Mouse (Mus musculus) 416B (cell line): ENCODE measurements around the gene March6.
A peak's percentile ranks its signal among the peaks of the same experiment; 100 is the strongest.

ENCODE experiments used
- DNase-seq: peaks from one replicate; pipeline ENCODE4 v3.0.0; 2011; ENCODE audit warnings: low read depth

The March6 gene

DNA sequence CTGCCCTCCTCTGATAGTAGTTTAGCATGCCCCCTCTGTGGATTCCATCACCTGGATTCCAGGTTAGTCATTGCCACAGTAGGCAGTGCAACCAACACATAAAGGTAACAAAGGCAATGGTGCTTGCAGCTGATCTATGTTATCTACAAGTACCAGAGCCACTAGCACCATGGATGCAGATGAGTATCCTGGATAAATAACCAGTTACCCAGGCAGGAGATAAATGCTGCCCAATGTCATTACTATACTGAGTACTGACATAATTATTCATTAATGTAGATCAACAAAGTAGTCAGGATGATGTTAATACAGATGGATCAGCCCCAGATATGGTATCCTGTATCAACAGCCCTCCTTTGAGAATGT is 19.5 kb downstream of the March6 start:
- no peak for DNase-seq

DNA sequence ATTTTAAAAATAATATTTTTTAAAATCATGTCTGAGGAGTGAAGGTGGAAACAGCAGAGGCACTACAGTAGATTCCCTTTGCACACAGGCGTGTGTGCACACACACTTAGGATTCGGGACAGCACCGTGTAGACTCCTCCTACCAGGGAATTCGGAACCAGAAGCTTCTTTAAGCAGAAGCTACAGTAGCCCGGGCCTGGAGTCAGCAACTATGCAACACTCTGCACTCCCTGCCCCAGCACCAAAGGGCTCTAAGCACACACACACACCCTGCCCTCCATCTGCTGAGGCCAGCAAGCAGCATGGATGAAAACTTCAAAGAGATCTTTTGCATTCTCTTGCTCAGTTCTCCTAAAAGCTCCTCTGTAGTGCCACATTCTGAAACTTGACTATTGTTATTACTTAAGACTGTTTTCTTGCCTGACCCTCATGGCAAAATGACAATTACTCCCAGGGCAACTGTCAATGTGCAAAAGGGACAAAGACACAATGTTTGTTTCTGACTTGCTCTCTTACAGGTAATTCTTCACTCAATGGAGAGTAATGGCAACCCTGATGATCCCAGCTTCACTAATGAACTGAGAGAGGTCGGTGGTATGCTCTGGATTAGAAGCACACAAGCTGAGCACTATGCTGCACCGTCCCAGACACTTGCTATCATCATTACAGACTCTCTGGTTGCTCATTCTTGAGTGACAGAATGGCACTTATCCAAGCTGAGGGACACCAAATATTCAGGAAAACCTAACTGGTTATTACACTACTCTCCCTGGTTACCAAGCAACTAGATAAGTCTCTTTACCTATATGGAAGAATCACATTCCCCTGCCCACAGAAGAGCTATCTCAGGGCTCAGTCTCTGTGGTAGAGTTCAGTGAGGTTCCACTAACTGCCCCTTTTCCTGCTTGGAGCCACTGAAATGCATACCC is 20.1 kb downstream of the March6 start:
- no peak for DNase-seq

DNA sequence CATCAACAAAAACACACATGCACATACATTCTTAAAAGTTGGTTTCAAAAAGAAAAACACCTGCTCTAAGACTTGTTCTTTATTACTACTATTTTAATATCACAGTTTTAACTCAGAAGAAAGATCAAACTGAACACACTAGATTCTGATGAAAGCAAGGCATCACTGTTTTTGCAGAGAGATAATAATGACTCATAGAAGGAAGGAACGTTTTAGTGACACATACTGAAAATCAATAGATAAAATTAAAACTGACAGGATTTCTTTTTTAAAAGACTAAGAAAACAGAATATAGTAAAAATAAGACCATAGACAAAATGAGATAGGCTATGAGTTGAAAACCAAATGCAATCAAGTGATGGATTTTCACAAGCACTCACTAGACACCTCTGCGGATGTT is 25.8 kb downstream of the March6 start:
- no peak for DNase-seq

DNA sequence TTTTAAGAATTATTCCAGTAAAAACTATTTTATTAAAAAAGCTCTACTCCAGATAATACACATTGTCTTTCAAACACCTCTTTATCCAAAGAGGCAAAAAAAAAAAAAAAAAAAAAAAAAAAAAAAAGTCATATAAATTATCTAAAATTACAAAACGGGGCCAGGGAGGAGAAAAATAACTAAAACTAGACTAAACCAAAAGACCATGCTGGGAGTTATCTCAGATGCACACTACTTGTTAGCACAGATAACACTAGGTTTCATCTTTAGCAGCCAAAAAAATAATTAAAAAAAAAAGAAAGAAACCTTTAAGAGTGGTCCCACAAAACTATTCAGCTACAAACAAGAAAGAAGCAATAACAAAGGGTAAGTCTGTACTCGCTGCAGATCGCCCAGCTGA is 27.4 kb downstream of the March6 start:
- DNase-seq: no peak

DNA sequence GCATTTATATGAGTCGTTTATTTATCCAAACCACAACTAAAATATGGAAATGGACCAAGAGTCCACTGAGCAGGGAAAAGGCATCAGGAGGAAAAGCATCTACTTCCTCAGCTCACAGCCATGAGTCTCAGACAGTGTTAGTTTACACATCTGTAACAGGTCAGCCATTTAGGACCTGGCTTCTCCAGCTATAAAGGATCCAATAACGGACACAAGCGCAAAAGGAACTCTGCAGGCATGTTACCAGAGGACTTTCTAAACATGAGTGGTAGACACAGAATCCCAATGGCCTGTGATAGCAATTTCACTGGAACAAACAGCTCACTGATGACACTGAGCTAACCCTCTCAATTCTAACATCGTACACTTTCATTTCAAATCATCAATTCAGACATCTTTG is 27.9 kb downstream of the March6 start:
- no peak for DNase-seq

DNA sequence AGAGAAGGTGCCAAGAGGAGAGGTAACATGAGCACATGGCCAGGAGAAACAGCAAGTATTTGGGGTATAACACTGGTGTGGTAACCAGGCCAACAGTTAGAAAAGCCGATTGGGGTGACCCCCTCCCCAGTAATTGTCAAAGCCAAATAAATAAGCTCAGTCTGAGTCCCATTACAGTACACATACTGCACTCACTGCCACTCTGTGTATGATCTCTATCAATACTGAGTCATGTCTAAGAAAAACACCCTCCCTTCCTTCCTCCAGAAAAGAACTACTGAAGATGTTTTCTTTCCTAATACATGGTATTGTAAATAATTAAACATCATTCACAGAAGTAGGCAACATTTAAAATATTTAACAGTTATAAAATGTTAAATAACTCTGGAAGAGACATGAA is 28.5 kb downstream of the March6 start:
- DNase-seq: peak; percentile 47

DNA sequence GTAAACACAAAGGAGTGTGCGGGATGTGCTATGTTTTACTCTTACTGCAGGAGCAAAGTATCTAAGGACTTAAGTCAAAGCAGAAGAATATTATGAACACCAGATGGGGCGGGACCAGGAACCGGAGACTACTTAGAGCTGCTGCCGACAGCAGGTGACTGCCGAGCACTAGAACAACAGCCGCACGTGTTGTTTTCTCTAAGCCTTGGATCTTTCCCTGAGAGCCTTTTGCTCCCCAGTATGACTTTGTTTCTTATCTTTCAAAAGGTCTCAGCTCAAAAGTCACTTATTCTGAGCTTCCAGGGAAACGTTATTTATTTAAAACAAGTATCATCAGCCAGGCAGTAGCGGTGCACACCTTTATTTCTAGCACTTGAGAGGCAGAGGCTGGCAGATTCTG is 36.0 kb downstream of the March6 start:
- DNase-seq: no peak

DNA sequence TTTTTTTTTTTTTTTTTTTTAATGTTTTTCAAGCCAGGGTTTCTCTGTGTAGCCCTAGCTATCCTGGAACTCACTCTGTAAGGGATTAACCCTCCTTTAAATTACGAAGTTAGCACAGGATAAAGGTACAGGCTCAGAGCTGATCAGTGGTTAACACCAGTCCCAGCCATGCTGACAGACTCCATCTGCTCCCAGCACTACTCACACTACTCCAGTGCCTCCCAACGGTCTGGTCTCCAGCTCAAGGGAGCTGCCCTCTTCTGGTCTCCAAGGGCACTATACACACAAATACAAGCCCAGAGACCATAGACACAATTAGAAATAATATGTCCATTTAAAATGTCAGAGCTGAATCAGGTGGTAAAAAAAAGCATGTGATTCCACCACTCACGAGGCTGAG is 36.5 kb downstream of the March6 start:
- no peak for DNase-seq

DNA sequence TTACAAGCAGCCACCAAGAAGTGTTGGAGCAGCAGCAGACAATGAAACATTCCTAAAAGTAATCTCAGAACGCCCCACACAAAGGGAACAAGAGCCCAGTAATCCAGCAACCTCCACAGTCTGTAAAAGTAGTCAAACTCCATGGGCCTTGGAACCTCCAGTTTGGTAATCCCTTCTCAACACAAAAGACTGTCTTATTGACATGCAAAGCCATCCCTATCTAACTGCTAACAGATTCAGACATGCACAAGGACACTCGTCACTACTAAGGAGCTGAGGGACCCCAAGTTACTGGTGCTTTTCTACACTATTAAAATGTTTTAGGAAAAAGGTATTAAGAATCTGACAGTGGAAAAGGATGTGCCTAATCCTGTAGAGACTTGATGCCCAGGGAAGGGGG is 43.4 kb downstream of the March6 start:
- no peak for DNase-seq

DNA sequence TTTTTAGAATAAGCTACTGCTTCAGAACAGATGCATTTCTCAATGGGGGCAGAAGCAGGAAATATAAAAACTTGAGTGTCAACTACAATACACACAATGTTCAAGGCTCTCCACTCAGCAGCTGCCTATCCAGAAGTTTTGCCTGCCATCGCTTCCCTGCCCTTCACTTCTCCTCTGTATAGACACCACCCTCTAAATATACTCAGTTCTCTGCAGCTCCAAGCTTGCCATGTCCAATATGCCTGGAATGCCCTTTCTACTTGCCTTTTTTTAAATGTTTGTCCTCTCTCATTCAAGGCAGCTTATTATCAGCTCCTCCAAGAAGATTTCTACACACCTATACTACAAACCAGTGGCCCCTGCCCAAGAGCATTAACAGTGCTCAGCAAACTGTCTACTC is 54.2 kb downstream of the March6 start:
- no peak for DNase-seq

DNA sequence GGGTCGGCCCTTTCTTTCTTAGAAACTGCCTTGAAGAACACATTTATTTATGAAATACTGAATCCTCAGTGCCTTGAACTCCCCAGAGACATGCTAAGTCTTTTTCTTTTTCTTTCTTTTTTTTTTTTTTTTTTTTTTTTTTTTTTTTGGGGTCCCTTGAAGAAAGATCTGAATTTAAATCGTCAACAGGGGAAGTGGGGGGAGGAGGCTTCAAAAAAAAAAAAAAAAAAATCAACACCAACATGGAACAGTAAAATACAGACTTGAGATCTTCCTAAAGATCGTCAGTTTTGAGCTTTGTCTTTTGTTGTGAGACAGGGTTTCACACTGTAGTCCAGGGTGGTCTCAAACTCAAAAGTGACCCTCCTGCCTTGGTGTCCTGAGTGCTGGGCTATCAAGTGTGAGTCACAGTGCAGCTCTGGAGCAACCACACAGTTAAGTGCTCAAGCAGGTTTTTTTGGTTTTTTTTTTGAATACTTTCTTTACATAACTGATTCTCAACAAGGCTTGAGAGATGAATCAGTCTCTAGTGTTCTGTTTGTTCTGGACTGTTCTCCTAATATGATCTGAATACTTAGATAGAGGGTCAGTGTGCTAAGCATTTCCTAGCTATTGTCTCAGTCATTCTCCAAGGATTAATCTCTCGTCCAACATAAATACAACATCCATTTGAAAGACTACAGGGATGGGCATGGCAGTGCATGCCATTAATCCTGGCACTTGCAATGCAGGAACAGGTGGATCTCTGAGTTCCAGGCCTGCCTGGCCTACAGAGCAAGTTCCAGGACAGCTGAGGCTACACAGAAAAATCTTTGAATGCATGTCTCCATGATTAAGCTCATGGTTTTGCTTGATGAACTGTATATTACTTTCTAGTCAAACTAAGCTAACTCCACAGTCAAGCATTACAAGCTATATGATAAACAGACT is 57.9 kb downstream of the March6 start:
- peak; percentile 63 for DNase-seq

DNA sequence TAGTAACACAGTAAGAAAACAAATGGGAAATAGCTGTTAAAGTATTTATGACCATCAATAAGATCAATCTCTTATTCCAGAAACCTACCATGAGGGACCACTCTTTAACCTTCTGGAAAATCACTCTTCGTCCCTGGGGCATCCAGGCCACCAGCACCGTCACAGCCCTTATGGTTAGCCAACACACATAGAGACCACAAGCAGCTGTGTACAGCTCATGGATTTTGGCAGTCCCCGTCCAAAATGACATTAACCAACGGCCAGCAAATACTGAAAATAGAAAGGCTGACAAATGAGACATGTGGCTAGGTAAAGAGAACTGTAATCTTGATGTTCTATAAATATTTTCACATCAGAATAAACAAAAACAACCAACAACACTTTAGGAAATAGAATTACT is 59.3 kb downstream of the March6 start:
- DNase-seq: no peak

DNA sequence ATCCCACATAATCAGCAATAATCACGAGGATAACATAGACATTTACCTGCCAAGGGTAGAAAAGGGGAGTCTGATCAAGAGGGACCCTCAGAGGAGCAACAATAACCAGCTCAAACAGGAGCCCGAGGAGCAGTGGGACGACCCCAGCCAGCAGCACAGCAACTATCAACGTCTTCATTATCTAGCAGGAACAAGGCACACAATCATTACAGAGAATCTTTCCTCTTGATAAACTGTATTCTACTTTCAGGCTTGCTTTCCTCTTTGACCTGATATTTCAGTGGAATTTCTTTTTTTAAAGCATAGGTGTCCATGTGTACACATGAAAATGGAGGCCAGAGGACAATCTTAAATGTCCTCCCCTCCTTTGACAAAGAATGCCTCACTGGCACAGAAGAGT is 61.4 kb downstream of the March6 start:
- DNase-seq: no peak

DNA sequence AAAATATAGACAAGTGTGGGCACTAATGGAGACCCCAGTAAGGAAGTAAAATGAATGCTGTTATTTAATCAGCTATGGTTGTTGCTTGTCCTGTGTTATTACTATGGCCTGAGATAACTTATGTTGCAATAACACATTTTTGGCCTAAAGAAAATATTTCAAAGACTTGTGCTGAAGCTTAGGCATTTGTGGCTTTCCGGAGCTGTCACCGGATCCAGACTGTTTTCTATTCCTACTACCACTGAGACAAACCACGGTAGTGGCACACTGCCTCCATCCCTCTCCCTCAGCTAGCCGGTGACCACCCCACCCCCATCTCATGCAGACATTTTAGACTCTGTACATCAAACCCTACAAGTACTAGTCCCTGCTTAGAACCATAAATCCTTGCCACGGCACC is 62.0 kb downstream of the March6 start:
- peak; percentile 71 for DNase-seq

DNA sequence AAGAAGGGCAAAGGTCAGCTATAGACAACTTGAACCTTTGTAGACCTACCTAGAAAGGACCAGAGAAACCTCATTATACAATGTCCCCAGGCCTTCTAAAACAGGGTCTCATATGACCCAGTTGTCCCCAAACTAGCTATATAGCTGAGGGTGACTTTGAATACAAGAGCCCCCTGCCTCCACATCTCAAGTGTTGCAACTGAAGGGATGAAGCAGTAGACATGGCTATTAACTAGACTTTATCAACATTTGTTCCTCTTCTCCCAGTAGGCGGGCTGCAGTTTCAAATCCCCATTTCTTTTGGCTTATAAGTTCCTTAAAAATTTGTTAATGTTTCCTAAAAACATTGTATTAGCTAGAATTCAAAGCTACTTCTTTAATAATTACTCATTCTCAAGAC is 64.1 kb downstream of the March6 start:
- no peak for DNase-seq

DNA sequence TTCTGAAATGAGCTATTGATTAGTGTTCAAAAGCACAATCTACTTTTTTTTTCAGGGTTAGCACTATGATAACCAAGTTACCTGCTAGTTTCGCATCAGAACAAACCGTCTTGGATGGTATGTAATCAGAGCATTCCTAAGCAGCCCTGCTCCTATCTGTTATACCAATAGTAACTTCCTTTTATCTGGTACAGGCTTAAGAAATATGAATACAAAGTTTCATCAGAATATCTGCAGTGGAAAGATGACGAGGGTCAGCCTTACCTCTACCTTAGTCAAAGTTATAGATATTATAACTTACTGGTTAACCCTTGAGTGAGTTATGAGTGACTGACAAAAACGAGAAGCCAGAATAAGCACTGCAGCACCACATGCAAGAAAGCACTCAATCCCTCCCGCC is 64.6 kb downstream of the March6 start:
- DNase-seq: no peak

DNA sequence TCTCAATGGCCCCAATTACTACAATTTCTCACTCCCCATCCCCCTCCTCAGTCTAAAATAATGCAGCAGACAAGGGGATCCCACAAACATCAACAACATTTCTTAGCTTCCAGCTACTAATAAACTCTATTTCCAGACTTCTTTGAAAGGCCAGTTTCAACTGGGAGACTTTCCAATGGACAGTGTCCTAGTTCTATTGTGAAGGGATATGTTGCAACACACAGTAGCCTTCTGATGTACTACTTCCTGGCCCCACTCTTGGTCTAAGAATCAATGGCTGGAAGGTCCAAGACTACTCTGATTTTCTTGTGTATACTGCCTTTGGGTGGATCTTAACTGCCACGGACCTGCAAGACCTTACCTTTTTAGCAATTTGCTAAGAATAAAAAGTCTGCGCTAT is 65.0 kb downstream of the March6 start:
- DNase-seq: no peak

DNA sequence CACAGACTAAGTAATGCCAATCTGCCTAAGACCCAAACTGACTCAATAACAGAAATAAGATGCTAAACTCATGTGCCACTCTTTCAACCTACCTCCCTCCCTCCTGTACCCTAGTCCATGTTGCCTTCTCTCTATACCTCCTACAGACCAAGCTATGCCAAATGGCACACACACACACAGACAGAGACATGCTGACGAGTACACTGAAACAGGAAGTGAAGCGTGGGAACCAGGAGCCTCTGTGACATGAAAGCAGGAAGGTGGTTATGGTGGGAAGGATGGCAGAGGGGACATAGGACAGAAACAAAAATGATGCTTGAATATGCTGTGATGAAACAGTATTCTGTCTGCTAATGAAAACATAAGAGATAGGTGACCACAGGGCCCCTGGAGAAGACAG is 70.3 kb downstream of the March6 start:
- no peak for DNase-seq

DNA sequence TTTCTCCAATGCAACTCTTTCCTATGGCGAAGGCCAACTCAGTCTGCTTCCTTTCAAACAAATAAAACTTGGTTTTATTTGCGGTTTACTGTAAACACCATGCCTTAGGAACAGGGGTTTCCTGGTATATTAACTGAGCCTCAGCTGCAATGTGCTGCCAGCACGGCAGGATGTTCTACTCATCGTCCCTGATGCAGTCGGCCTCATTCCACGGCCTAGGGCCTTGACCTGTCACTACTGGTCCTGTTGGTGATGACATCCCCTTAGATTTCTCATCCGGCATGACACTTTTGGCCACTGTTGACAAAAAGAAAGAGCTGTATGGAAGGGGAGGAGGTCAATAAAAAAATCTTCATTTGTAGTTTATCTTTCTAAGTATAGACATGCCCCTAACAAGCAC is 72.8 kb downstream of the March6 start:
- no peak for DNase-seq

DNA sequence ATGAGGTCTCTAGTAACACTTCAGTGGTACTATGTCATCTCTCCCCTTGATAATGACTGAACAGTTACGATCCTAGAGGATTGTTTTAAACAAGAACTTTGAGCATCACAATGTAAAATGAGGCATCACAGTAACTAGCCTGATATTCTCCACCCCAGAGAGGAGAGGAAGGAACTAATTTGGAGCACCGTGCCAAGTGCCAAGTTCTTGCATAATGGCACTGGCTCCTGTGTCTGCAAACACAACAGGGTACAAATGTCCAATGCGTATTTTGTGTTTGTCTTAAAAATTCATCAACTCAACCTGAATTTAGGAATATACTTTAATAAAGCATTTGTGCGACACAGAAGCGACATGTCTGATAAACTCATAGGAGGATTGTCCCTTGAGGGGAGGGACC is 74.5 kb downstream of the March6 start:
- DNase-seq: no peak

DNA sequence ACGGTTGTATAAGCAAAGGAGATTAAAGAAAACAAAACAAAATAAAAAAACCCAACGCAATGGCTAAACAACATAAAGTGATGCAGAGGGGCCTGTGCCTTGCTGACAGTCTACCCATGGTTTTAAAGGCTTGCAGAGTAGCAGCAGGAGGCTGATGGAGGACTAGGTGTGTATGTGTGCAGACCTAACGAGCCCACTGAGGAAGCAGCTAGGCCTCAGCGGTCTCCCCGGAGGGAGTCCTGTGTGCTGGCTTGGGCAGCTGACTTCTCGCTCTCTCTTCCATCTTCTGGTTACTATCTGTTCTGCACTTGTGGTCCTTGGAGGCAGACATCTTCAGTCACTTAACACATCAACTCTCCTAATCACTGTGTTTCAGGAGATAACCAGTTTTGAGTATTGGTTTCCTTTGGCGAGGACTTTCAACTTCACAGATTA is 76.0 kb downstream of the March6 start:
- DNase-seq: no peak

DNA sequence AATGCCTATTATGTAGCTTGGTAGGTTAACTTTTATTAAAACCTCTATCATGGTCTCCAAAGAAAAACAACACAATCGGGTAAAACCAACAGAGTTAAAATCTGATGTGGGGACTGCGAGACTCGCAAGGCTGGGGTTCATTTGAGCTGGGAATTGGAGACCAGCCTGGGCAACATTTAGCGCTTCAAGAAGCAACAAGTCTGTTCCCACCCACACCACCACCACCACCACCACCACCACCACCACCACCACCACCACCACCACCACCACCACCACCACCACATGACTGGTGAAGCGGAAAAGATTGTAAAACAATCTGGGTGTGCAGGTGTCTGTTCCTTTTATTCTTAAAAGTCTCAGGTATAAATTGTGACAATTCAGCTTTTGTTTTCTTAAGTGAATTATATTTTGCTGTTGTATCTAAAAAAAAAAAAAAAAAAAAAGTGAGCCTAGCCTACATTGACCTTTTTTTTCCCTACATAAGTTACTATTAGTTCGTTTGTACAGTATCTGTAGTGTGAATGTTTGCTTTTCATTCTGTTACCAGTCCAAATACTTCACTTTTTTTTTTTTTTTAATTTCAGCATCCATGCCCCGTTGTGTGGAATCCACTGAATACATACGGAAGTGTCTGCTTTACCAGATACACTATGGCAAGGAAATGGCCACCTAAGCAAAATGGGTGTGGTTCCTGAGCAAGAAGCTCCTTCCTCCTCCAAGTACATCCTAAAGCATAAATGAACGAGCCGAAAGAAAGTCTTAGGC is 76.6 kb downstream of the March6 start:
- peak; percentile 55 for DNase-seq
